Mouse (Mus musculus): ENCODE results near the gene Kcnj6.

The Kcnj6 gene

DNA sequence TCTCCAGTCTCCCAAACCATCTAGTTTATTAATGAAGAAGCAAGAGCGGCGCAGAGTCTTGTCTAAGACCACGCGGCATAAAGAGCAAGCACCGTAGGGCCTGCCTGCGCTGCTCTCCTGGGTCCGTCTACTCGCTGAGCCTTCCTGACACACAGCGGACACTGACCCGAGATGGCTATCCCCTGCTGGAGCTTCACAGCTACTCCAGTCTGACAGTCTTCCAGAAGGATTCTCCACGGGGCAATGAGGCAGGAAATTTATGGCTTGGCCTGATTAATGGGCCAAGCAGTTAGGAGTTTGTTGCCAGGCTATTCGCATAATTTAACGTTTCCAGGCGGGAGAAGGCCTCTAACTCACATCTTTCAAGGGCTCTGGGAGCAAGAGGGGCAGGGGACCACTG lies 283.0 kb downstream of the Kcnj6 start:
- no peak for DNase-seq (ENCODE audit: low read depth)

DNA sequence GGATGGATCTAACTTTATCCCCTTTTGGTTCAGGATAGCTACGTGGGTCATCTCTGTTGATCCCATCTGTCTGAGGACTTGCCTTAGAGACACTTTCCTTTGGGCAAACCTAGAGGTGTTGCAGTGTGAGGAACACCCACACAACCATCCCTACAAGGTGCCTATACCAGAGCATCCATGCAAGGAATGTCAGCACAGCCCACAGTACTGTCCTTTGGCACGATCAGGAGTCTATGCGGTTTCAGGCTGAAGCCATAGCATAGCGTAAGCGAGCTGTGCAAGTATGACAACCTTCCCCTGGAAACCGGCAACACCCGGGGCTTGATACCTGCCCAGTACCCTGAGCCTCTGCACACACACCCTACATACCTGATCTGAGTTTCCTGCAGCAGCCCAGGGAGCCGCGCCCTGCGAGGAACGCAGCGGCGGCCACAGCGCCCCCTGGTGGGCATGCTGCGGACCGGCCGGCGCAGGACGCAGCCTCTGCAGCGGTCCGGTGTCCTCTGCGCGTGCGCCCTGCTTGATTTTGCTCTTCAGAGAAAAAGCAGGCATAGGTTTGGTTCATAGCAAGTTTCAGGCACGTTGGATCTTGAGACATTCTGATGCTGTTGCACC lies 283.9 kb downstream of the Kcnj6 start:
- DNase-seq (ENCODE audit: low read depth), result peak; percentile 25

DNA sequence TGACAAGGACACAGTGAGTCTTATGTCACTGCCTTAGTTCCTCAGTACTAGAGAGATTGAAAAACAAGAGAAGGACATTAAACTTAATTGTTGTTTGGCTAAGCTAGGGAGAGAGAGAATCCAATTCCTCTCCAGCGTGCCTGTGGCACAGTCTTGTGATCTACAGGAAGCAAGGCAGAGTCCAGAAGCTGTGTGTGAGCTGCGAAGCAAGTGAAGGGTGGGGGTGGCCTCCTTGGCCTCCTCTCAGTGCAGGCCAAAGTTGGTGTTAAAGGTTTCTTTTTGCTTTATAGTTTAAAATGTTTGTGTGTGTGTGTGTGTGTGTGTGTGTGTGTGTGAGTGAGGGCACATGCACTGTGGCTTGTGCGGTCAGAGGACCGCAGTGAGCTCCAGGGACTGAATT lies 295.5 kb downstream of the Kcnj6 start:
- DNase-seq (ENCODE audit: low read depth), result no peak

DNA sequence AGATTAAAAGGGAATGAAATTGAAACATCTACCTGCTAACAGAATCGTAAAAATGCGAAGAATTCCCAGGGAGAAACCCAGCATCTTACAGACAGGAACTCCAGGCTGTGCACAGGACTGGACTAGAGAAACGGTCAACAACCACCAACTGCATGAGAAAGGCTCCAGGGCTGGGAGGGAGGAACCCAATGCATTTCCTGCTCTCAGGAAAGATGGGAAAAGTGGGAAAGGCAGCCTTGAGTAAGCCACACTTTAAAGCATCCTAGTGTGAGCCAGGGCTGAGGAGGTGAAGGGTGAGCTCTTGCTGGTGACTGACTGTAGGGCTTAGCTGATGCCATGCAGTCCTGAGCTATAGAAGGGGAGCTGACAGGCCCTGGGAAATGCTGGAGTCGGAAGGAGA lies 296.4 kb downstream of the Kcnj6 start:
- no peak for DNase-seq (ENCODE audit: low read depth)

Data from fibroblast of lung, adult 2 months (primary cell).